Mouse (Mus musculus) embryonic fibroblast, embryonic 13.5 days (primary cell): ENCODE results near the gene Polr3c.

Source experiments
- CTCF ChIP-seq: IDR thresholded peaks from 2 replicates; pipeline ENCODE4 v1.5.1; 2011; ENCODE audit warnings: mild to moderate bottlenecking, control low read depth, low read length, moderate library complexity, borderline replicate concordance; ENCODE audit not compliant: insufficient read depth
- POLR2A ChIP-seq: IDR thresholded peaks from 2 replicates; pipeline ENCODE4 v1.6.1; 2011; ENCODE audit warnings: low read depth, mild to moderate bottlenecking, control low read depth, low read length, moderate library complexity

GRCm38 (mm10) chr3:96678456-96678855 lies 49.0 kb downstream of the Polr3c start:
- TF ChIP-seq POLR2A: no peak
- no peak for TF ChIP-seq CTCF
